Mouse (Mus musculus): ENCODE measurements around the gene Lss. TPM values are rescaled to one million over a fixed set of nuclear protein-coding genes. Genes with fewer than 3 reads are reported as not detected.

Lss gene
- total RNA-seq, 2 experiments from 2014 or later, result 2.4 to 3.1 TPM

DNA sequence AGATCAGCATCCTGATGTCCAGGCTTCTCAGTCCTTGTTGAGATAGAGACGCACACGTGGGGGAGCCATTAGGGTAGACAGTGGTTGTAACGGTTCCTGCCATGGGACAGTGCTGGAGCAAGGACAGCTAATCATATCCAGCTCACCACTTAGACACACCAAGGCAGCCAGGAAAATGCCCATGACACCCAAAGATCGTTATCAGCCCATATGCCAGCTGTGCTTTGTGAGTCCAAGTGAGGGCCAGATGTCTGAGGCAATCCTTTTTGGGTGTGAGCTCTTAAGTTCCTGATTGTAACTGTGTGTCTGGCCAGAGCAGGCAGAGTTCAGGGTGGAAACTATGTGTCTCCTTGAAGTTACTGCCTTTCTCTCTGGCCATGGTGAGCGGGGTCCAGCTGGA, 22.7 kb downstream of the Lss start:
- ATAC-seq (replicated peaks; ENCODE audit: poor library complexity), result no peak

DNA sequence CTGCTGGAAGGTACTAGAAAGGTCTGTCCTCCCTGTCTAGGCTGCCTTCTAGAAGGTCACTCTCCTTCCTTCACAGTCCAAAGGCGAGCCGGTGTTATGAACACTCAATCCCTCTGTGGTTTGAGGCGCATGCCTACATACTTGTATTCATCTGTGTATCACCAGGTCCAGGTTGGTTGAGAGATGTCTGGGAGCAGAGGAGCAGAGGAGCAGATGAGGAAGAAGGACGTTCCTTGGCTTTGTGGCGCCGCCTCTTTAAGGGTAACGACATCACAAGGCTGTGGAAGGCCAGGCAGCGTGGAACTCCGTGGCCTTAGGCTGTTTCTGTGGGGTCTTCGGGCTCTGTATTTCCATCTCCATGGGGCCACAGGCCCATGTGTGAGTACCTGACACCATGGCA, 30.6 kb downstream of the Lss start, which contains the start of gene Spatc1l:
Gene Spatc1l (plus strand): TSS at position 301 of the 400 bp plus-strand sequence.
- ATAC-seq (replicated peaks; ENCODE audit: poor library complexity), result no peak

DNA sequence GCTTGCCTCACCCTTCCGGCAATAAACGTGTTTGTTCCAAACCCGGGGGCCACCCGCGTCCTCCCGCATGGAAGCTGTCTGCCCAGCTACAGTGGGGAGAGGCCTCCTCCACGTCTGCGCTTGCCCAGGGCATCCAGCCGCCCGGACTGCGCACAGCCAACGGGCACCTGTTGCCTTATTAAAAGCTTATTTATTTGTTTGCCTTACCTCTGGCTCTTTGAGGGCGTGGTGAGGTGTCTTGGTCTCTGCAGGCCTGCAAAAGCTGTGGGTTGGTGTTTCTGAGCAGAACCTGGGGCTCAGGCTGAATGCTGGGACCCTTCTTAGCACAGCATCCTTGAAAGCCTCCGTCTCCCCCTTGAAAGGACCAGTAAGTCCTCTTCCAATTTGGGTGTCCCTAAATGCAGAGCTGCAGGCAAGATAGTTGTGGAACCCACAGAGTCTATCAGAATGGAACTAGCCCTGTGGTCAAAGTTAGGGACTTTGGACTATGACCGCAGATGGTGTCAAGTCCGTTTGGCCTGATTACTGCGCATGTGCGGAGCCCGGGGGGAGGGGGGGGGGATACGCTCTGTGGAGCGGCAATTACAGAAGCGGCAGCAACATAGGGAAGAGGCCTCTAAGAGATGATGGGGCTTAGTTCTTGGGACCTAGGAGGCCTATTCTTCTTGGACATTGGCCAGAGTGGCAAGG, 38.8 kb downstream of the Lss start:
- ATAC-seq (replicated peaks; ENCODE audit: poor library complexity), result no peak

DNA sequence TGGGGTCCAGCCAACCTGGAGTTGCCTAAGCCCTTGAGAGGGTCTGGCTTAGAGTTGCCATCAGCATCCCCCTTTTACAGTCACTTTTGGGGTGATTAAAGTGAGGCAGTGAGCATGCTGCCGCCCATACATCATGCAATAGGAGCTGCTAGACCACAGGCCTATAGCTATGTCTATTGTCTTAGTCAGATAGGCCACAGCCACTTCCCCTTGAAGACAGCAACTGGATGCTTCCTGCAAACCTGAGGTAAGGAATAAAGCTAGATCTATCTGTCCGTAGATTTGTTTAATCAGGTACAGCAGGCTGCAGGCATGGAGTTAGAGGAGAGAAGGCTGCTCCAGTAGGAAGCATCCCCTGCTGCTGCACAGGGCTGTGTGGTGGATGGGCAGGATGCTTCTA, 39.7 kb downstream of the Lss start:
- no peak for ATAC-seq (replicated peaks; ENCODE audit: poor library complexity)

DNA sequence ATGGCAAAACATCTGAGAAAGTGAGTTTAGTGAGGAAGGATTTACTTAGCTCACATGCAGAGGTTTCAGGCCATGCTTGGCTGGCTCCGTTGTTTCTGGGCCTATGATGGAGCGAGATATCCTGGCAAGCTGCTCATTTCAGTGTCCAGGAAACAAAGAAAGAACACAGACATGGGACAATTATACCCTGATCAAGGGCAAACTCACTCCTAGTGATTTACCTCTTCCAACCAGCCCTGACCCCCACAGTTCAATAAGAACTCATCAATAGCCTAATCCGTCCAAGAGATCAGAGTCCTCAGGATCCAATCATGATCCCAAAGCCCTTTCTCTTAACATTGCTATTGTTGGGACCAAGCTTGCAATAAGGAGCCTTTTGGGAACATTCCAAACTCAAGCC, 40.8 kb downstream of the Lss start:
- ATAC-seq (replicated peaks; ENCODE audit: poor library complexity), result no peak

DNA sequence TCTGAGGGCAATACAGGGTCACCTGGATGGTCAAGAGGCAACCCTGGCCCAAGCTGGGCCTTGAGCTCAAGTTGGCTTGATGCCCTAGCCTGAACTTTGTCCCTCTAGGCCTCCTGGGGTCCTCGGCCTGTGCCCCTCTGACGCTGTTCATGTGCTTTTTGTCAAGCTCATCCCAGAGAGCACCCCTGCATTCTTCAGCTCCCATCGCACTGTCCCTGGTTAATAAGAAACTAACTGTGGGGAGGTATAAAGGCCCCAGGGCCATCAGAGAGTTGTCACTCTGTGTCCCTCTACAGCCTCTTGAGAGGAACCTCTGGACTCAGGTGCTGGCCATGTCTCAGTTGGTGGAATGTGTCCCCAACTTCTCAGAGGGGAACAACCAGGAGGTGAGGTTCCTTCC, 44.0 kb downstream of the Lss start, which contains the start of gene Ftcd:
Gene Ftcd (plus strand): TSS at position 275 of the 400 bp plus-strand sequence.
- no peak for ATAC-seq (replicated peaks; ENCODE audit: poor library complexity)

DNA sequence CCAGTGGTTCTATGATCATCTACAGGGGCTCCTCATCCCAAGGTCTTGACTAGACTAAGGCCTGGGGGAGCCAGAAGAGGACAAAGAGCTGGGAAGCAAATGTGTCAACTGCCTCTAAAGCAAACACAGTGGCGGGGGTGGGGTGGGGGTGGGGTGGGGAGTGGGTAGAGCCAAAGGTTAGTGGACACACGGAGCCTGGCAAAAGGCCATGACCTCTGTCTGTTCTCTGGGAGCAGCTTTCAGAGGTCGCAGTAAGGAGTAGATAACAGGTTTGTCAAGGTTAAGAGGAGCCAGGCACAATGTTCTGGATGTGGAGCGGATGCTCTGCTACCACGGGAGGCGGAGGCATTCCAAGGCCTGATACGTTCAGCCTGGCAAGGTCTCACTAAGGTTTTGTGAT, 45.5 kb downstream of the Lss start:
- no peak for ATAC-seq (replicated peaks; ENCODE audit: poor library complexity)

DNA sequence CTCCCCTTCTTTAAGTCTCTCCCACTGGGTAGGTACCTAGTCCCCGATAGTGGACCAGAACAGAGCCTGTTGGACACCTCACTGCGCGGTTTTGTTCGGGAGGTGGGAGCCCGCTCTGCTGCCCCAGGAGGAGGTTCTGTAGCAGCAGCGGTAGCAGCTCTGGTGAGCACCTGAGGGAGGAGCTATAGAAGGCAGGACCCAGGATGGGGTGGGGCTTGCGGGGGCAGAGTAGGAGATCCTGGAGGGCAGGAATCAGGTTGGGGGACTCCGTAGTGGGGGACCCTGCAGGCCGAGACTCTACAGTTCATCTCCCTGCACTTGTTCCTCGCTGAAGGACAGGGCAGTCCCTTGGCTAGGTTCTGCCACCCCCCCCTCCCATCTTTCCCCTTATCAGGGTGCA, 52.8 kb downstream of the Lss start:
- ATAC-seq (replicated peaks; ENCODE audit: poor library complexity), result no peak

DNA sequence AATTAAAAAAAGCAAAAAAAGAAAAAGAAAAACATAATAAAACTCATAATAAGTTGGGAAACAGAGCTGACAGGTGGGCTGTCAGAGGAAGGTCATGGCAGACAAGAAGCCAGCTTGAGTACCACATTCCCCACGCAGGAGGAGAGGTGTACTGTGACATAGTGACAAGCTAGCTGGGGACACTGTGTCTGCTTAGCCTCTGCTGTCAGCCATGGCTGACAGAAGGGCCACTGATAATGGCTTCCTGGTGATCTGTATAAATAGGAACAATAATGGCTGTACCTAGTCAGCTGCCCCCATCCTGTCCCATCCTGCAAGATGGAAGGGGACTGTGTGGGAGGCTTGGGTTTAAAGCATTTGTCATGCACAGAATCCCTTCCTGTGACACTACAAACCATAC, 54.8 kb downstream of the Lss start:
- no peak for ATAC-seq (replicated peaks; ENCODE audit: poor library complexity)

DNA sequence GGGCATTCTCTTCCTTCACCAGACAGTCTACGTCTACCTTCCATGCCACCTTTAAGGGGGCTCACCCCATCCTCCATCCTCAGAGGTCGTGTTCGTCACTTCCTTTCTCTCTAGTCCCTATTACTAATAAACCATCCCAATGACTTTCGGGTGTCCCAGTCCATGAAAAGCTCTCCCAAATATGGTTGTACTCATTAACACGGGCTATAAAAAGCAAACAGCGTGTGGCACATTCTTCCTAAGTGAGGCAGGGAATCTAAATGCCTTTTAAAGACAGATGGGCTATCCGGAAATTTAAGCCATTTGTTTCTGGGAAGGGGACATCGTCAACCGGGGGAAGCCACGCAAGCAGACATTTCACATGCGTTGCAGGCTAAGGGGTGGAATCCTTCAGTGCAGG, 58.8 kb downstream of the Lss start:
- no peak for ATAC-seq (replicated peaks; ENCODE audit: poor library complexity)

DNA sequence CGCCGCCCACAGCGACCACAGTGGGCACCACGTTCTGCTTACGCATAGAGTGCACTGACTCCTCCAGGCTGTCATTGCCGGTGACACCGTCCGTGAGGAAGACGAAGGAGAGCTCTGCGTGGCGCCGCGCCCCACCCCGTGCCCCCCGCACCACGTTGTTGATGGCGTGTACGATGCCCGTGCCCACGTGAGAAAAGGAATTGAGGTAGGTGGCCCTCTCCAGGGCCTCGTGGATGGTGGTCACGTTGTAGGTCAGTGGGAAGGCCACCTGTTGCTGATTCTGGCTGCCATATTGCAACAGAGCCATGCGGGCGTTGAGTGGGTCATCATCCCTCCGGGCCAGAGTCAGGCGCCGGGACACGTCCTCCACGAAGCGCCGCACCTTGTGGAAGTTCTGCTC, 65.0 kb downstream of the Lss start:
- ATAC-seq (replicated peaks; ENCODE audit: poor library complexity), result no peak

DNA sequence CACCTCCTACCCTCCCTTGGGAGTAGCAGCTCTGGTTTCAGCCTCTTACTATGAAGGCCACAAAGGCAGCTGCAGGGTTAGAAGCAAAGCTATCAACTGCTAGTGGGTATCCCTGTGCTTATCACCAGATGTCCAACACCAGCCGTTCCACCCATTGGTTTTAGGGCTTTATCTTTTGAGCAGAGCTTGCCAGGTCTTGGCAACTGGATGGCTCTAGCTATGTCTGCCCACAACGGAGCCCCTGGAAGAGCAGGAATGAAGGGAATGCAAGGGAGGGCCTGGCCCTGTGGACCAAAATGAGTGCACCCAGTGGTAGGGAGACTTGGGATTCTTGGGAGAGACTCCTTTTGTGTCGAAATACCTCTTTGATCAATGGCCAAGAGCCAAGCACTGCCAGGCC, 71.3 kb downstream of the Lss start:
- ATAC-seq (replicated peaks; ENCODE audit: poor library complexity), result peak; percentile 88

Other genes with a start within 250 kb of the Lss start
- 1.2 and 1.3 TPM in 2 replicates for gene Dip2a, start 186.3 kb upstream of the Lss start, total RNA-seq (2015)
- gene Dip2a, start 186.3 kb upstream of the Lss start, total RNA-seq (2017), result 1.4 and 2.9 TPM in 2 replicates
- gene AC141477.1, start 91.1 kb upstream of the Lss start, total RNA-seq (2015), result not detected in 2 replicates
- gene AC141477.1, start 91.1 kb upstream of the Lss start, total RNA-seq (2017), result 20.5 and 61.6 TPM in 2 replicates
- 35.8 and 40.5 TPM in 2 replicates for gene Pcnt, start 88.8 kb upstream of the Lss start, total RNA-seq (2015)
- gene Pcnt, start 88.8 kb upstream of the Lss start, total RNA-seq (2017), result 57.7 and 64.8 TPM in 2 replicates
- gene 2610028H24Rik, start 82.5 kb upstream of the Lss start, total RNA-seq (2015), result not detected in 2 replicates
- gene 2610028H24Rik, start 82.5 kb upstream of the Lss start, total RNA-seq (2017), result not detected in 2 replicates
- gene Mcm3ap, start 62.7 kb upstream of the Lss start, total RNA-seq (2015), result 84.5 and 91.4 TPM in 2 replicates
- 68.3 and 85.3 TPM in 2 replicates for gene Mcm3ap, start 62.7 kb upstream of the Lss start, total RNA-seq (2017)
- 2.1 and 2.3 TPM in 2 replicates for gene Ybey, start 62.5 kb upstream of the Lss start, total RNA-seq (2015)
- 3.8 and 4.2 TPM in 2 replicates for gene Ybey, start 62.5 kb upstream of the Lss start, total RNA-seq (2017)
- not detected in 2 replicates for gene Spatc1l, start 30.7 kb downstream of the Lss start, total RNA-seq (2015)
- not detected in 2 replicates for gene Spatc1l, start 30.7 kb downstream of the Lss start, total RNA-seq (2017)
- gene Ftcd, start 44.1 kb downstream of the Lss start, total RNA-seq (2015), result not detected in 2 replicates
- not detected in 2 replicates for gene Ftcd, start 44.1 kb downstream of the Lss start, total RNA-seq (2017)
- gene Col6a2, start 92.0 kb downstream of the Lss start, total RNA-seq (2015), result not detected in 2 replicates
- not detected in 2 replicates for gene Col6a2, start 92.0 kb downstream of the Lss start, total RNA-seq (2017)
- gene Col6a1, start 194.6 kb downstream of the Lss start, total RNA-seq (2015), result not detected in 2 replicates
- 0.27 TPM in 1 of 2 replicates, not detected in the other for gene Col6a1, start 194.6 kb downstream of the Lss start, total RNA-seq (2017)

Data from megakaryocyte progenitor cell, adult 5-6 weeks (primary cell).